Mouse (Mus musculus) lung, postnatal 10 days (tissue): ENCODE data around the gene Tcaf3.
A peak's percentile ranks its signal among the peaks of the same experiment; 100 is the strongest.

Source experiments
- DNase-seq: peaks from one replicate; pipeline ENCODE4 v3.0.0; 2021

Gene Tcaf3

DNA sequence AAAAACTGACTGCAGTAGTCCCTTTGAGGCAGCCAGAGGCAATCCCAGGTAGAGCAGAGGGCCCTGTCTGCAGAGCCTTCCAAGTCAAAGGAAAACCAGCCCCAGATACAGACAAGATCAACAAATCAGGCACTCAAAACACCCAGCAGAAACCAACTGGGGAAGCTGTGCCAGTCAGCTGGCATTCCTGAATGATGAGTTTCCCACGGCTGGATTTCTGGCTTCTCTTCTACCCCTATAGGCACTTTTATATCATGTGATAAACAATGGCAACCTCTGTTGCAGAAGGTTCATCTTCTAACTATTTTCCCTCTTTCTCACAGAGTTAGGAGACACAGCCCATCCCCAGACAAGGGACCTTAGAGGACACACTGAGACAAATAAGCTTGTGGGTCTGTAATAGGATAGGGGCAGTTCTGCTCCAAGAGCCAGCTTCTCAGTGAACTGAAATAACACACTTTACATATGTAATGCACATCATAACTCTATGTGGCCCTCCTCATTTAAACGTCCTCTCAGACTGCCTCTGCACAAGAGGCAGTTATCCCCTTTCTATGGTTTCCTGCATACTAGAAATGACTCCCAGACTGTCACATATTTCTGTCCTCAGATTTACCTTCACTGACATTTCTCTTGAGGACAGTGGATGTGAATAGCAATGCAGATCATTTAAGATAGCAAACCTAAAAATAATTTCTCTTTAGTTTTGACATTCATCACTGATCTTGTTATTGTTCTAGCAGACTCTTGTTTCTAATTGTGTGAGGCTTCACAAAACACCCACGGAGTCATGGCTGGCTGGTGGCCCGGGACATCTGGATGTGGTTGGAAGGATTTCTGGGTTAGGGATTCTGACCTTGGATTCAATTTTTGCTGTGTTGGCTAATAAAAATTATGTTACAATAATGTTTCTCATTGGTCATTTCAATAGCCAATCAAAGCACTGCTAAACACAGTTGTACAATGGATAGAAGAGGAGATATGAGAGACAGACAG lies 55.2 kb downstream of the Tcaf3 start:
- peak; percentile 84 for DNase-seq

DNA sequence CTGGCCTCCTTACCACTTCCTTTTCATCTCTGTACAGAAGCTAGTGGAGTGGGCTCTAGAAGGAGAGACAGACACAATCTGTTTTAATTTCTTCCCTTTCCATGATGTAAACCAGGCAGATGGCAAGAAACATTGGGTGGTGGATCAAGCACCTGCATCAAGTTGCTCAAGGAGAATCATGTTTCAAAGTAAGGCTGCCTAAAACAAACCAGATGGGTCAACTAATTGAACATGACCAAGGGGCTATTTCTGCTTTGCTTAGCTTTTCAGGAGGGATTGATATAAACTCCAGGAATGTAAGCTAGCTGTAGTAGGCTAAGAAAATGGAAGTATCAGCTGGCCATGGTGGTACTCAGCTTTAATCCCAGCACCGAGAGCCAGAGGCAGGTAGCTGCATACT lies 56.8 kb downstream of the Tcaf3 start:
- no peak for DNase-seq

DNA sequence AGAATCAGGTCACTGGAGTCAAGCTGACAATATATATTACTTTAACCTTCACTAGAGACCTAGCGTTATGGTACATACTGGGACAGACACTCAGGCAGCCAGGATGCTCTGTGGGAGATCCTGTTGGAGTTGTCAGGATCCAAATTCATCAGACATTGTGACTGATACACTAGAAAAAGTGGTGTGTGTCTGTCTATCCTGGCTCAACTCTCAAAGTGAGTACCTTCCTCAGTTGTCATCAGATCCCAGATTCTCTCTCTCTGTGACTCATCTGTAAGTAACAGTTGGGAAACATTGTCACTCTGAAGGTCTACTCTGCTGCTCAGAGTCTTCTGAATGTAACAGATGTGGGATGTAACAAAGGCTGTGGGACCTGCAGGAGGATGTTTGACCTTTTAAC lies 57.8 kb downstream of the Tcaf3 start:
- no peak for DNase-seq
